ENCODE assay signal across 7 mouse cellular contexts in genomic region chr3:75556121-75556694, GRCm38 (mm10). TPM values are rescaled to one million over a fixed set of nuclear protein-coding genes. Genes with fewer than 3 reads are reported as not detected.
DNase-seq lines count a peak whose midpoint lies in the region; ATAC-seq and TF ChIP-seq lines count a peak whose summit lies in the region.

No protein-coding gene starts in this region.

- peak; percentile 65 to 70 for DNase-seq in spleen, adult 18-20 months
- no peak for DNase-seq in spleen, adult 12 weeks (ENCODE audit: low spot score)
- peak; percentile 20 for DNase-seq in forebrain, postnatal 0 days
- DNase-seq in liver, embryonic 11.5 days (ENCODE audit: low spot score), result no peak
- no peak for DNase-seq in urinary bladder, postnatal 14 days (ENCODE audit: low spot score)

- no peaks in the 10 kb centered on the region for H3K9me3 ChIP-seq in forebrain, postnatal 0 days (ENCODE audit: low read length)
- no peaks in the 10 kb centered on the region for H3K9me3 ChIP-seq in liver, embryonic 11.5 days (ENCODE audit: control insufficient read depth, low read length)
- no peaks in the 10 kb centered on the region for H3K9me3 ChIP-seq in neural tube, embryonic 15.5 days (replicated peaks)

- H3K4me2 ChIP-seq in forebrain, postnatal 0 days (ENCODE audit: low read depth), result peak overlapping the region; percentile 63
- H3K4me2 ChIP-seq in liver, embryonic 11.5 days, result peak overlapping the region; percentile 77
- H3K4me2 ChIP-seq in neural tube, embryonic 15.5 days, result peak overlapping the region; percentile 66

- peak overlapping the region; percentile 76 for H3K9ac ChIP-seq in forebrain, postnatal 0 days
- H3K9ac ChIP-seq in liver, embryonic 11.5 days (ENCODE audit: low read depth, low read length), result peak overlapping the region; percentile 73
- peak overlapping the region; percentile 86 for H3K9ac ChIP-seq in neural tube, embryonic 15.5 days (replicated peaks)

- TF ChIP-seq CTCF in bone marrow, adult 2 months (IDR thresholded peaks at IDR 0.05; ENCODE audit: control insufficient read depth, insufficient read depth, low read length), result no peak
- no peak for TF ChIP-seq CTCF in forebrain, postnatal 0 days (IDR thresholded peaks at IDR 0.05; ENCODE audit: low read depth)

- TF ChIP-seq POLR2A in bone marrow, adult 2 months (IDR thresholded peaks at IDR 0.05; ENCODE audit: borderline replicate concordance, control insufficient read depth, low read depth, low read length), result no peak

- H3K4me1 ChIP-seq in bone marrow, adult 2 months (ENCODE audit: control insufficient read depth, insufficient read depth, low read length), result no peaks in the 10 kb centered on the region
- H3K4me1 ChIP-seq in forebrain, postnatal 0 days (ENCODE audit: insufficient read depth), result 0 out of 2 replicates have a peak, but pooled peaks cover 3% of the 10 kb centered on the region
- peaks cover 8% of the 10 kb centered on the region; the same call in 1 of the 2 replicates for H3K4me1 ChIP-seq in liver, embryonic 11.5 days (replicated peaks; ENCODE audit: control insufficient read depth, insufficient read depth, low read length)
- peaks cover 8% of the 10 kb centered on the region for H3K4me1 ChIP-seq in neural tube, embryonic 15.5 days

- H3K36me3 ChIP-seq in forebrain, postnatal 0 days (ENCODE audit: insufficient read depth), result no peaks in the 10 kb centered on the region
- H3K36me3 ChIP-seq in liver, embryonic 11.5 days (ENCODE audit: control insufficient read depth, insufficient read depth, low read length), result no peaks in the 10 kb centered on the region
- no peaks in the 10 kb centered on the region for H3K36me3 ChIP-seq in neural tube, embryonic 15.5 days

- ATAC-seq in forebrain, postnatal 0 days, result peak; percentile 5
- peak; percentile 47 for ATAC-seq in liver, embryonic 11.5 days (replicated peaks; ENCODE audit: low FRiP score)
- no peak for ATAC-seq in neural tube, embryonic 15.5 days (ENCODE audit: low FRiP score)

- under 1% methylated on average over 36 of the region's 36 CpGs for WGBS in bone marrow, adult 2 months
- under 1% methylated on average over 36 of the region's 36 CpGs for WGBS in forebrain, postnatal 0 days
- 1% methylated on average over 36 of the region's 36 CpGs for WGBS in liver, embryonic 11.5 days
- WGBS in neural tube, embryonic 15.5 days, result 1% methylated on average over 36 of the region's 36 CpGs

- H3K27ac ChIP-seq in bone marrow, adult 2 months (ENCODE audit: control insufficient read depth, insufficient read depth, low read depth, low read length, poor library complexity), result peak overlapping the region; percentile 90
- peak overlapping the region; percentile 75 for H3K27ac ChIP-seq in forebrain, postnatal 0 days (ENCODE audit: low read depth, low read length)
- H3K27ac ChIP-seq in liver, embryonic 11.5 days (ENCODE audit: low read depth, low read length), result peak overlapping the region; percentile 81
- H3K27ac ChIP-seq in neural tube, embryonic 15.5 days (replicated peaks), result peak overlapping the region; percentile 76

- peak overlapping the region; percentile 87 for H3K4me3 ChIP-seq in bone marrow, adult 2 months (replicated peaks; ENCODE audit: control insufficient read depth, low read depth, low read length)
- H3K4me3 ChIP-seq in forebrain, postnatal 0 days (ENCODE audit: low read depth, low read length), result peak overlapping the region; percentile 75
- H3K4me3 ChIP-seq in liver, embryonic 11.5 days (ENCODE audit: low read depth, low read length), result peak overlapping the region; percentile 85
- peak overlapping the region; percentile 80 for H3K4me3 ChIP-seq in neural tube, embryonic 15.5 days (replicated peaks)

- no peaks in the 10 kb centered on the region for H3K27me3 ChIP-seq in forebrain, postnatal 0 days (ENCODE audit: insufficient read depth, low read length)
- no peaks in the 10 kb centered on the region for H3K27me3 ChIP-seq in liver, embryonic 11.5 days (replicated peaks; ENCODE audit: control insufficient read depth, insufficient read depth, low read length)
- no peaks in the 10 kb centered on the region for H3K27me3 ChIP-seq in neural tube, embryonic 15.5 days (replicated peaks)

RNA-seq across cellular contexts. Expression of gene Pdcd10, which starts 0.4 kb away (rescaled TPM):
- 34.4 and 45.9 TPM in 2 replicates for polyA plus RNA-seq in bone marrow, adult 2 months (2011; ENCODE audit: insufficient read depth, insufficient read length, low replicate concordance, missing spikeins)
- 65.7 and 71.9 TPM in 2 replicates for total RNA-seq in forebrain, postnatal 0 days (2014; rRNA removed)
- polyA plus RNA-seq in forebrain, postnatal 0 days (2015; fragmentation: Nextera tagmentation; extraction: Ambion mirVana), result 98.0 and 110 TPM in 2 replicates
- 96.1 and 104 TPM in 2 replicates for polyA plus RNA-seq in liver, embryonic 11.5 days (2014; fragmentation: Nextera tagmentation; extraction: Ambion mirVana)
- polyA plus RNA-seq in neural tube, embryonic 15.5 days (2015; fragmentation: Nextera tagmentation; extraction: Ambion mirVana), result 76.5 and 83.2 TPM in 2 replicates

RNA-seq across cellular contexts. Expression of gene Serpini1, which starts 1.1 kb away (rescaled TPM):
- 0.31 and 1.3 TPM in 2 replicates for polyA plus RNA-seq in bone marrow, adult 2 months (2011; ENCODE audit: insufficient read depth, insufficient read length, low replicate concordance, missing spikeins)
- 110 and 112 TPM in 2 replicates for total RNA-seq in forebrain, postnatal 0 days (2014; rRNA removed)
- 97.1 and 117 TPM in 2 replicates for polyA plus RNA-seq in forebrain, postnatal 0 days (2015; fragmentation: Nextera tagmentation; extraction: Ambion mirVana)
- 0.57 and 0.75 TPM in 2 replicates for polyA plus RNA-seq in liver, embryonic 11.5 days (2014; fragmentation: Nextera tagmentation; extraction: Ambion mirVana)
- polyA plus RNA-seq in neural tube, embryonic 15.5 days (2015; fragmentation: Nextera tagmentation; extraction: Ambion mirVana), result 144 and 164 TPM in 2 replicates

Comparison
In these comparisons a context has a peak if more than half of its experiments do, and no peak if none do; other contexts are left out.
1. DNase-seq: peak in spleen, adult 18-20 months (2 of 2) and forebrain, postnatal 0 days (single experiment); none in spleen, adult 12 weeks (single experiment), liver, embryonic 11.5 days (single experiment) and urinary bladder, postnatal 14 days (single experiment).
2. RNA of gene Serpini1, which starts 1.1 kb away (polyA plus RNA-seq): 144 to 164 TPM in neural tube, embryonic 15.5 days and 97.1 to 117 TPM in forebrain, postnatal 0 days; 0.31 to 1.3 TPM in bone marrow, adult 2 months and 0.57 to 0.75 TPM in liver, embryonic 11.5 days; every median in the first group is over 10 times any median in the second.
3. Peak in every context shown above with its lines, with median percentiles within 50 percentile points of each other: H3K27ac ChIP-seq, H3K4me3 ChIP-seq, H3K4me2 ChIP-seq and H3K9ac ChIP-seq.